Comparison of ENCODE assay signal across 8 mouse cellular contexts in the genomic region with DNA sequence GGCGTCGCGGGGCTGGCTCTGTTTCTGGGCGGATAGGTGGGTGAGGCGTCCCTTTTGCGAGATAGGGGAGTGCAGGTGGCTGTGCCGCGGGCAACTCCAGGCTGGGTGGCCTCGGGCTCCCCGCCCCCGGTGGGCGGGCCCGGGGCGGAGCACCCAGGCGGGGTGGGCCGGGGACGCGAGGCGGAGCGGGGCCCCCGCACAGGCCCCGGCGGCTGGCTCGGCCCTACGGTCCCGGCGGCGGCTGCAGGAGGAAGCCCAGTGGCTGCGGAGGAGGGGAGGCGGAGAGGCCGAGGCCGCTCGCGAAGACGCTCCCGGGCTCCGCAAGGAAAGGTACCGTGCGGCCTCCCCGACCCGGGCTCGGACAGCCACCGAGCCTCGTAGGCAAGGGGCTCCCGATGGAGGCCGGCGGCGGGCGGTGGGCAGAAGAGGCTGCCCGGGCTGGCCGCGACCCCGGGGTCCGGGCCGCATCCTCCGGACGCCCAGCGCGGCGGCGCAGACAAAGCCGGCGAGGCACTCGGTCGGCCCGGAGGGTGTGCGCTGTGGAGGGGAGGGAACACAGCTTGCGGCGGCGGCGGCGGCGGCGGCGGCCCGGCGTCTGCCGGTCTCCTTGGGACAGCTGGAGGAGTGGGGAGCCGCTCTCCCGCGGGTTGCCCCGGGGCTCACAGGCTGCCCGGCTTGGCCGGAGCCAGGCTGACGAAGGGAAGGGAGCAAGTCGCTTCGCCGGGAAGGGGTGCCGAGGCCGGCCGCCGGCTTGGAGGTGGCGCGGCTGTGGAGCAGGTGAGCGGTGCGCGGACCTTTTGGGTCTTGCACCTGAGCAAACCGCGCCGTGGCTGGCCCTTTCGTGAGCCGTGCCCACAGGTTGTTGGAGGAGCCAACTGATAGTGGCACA. TPM values are rescaled to one million over a fixed set of nuclear protein-coding genes. Genes with fewer than 3 reads are reported as not detected.
DNase-seq lines count a peak whose midpoint lies in the region; ATAC-seq lines count a peak whose summit lies in the region.

No protein-coding gene starts in this region.

- H3K9ac ChIP-seq in forebrain, embryonic 12.5 days, result peak overlapping the region; percentile 94
- peak overlapping the region; percentile 88 for H3K9ac ChIP-seq in lung, embryonic 16.5 days (ENCODE audit: low read length)

- peak overlapping the region; percentile 92 for H3K4me2 ChIP-seq in forebrain, embryonic 12.5 days
- peak overlapping the region; percentile 96 for H3K4me2 ChIP-seq in lung, embryonic 16.5 days (ENCODE audit: low read depth, low read length)

- H3K27me3 ChIP-seq in forebrain, embryonic 12.5 days, result peaks cover 11% of the 10 kb centered on the region; the same call in 1 of the 2 replicates
- H3K27me3 ChIP-seq in lung, embryonic 16.5 days (ENCODE audit: control insufficient read depth, insufficient read depth, low read depth, low read length), result no peaks in the 10 kb centered on the region

- ATAC-seq in forebrain, embryonic 12.5 days (ENCODE audit: low FRiP score), result peak; percentile 97
- peak; percentile 98 for ATAC-seq in lung, embryonic 16.5 days (ENCODE audit: low read depth)

- peaks cover 24% of the 10 kb centered on the region for H3K4me1 ChIP-seq in forebrain, embryonic 12.5 days
- peaks cover 11% of the 10 kb centered on the region for H3K4me1 ChIP-seq in lung, embryonic 16.5 days (replicated peaks; ENCODE audit: control insufficient read depth, insufficient read depth, low read length)

- no peaks in the 10 kb centered on the region for H3K36me3 ChIP-seq in forebrain, embryonic 12.5 days (replicated peaks)
- no peaks in the 10 kb centered on the region for H3K36me3 ChIP-seq in lung, embryonic 16.5 days (ENCODE audit: control insufficient read depth, insufficient read depth, low read length)

- WGBS in forebrain, embryonic 12.5 days, result under 1% methylated on average over 83 of the region's 102 CpGs
- under 1% methylated on average over 89 of the region's 102 CpGs for WGBS in lung, embryonic 16.5 days

- peak overlapping the region; percentile 91 for H3K4me3 ChIP-seq in forebrain, embryonic 12.5 days (replicated peaks)
- peak overlapping the region; percentile 85 for H3K4me3 ChIP-seq in lung, embryonic 16.5 days (ENCODE audit: low read length)

- H3K9me3 ChIP-seq in forebrain, embryonic 12.5 days, result no peaks in the 10 kb centered on the region
- no peaks in the 10 kb centered on the region for H3K9me3 ChIP-seq in lung, embryonic 16.5 days (ENCODE audit: control insufficient read depth, low read length)

- intact Hi-C loops in heart, postnatal 10 days (cut with DNase I), result loop anchor here (5.0 kb wide), 1 partner anchor 70 kb away; no protein-coding TSS in a partner anchor

- H3K27ac ChIP-seq in forebrain, embryonic 12.5 days, result peak overlapping the region; percentile 79
- H3K27ac ChIP-seq in lung, embryonic 16.5 days (ENCODE audit: low read length), result peak overlapping the region; percentile 73

- DNase-seq in ES-CJ7 (ENCODE audit: low read depth, low spot score), result peak; percentile 75
- DNase-seq in c-Kit-positive CD71-positive TER-119-positive erythroid progenitor cells, embryonic 14.5 days (ENCODE audit: low spot score), result peak; percentile 84
- peak; percentile 86 to 90 for DNase-seq in heart, postnatal 10 days
- peak; percentile 83 to 88 for DNase-seq in kidney, postnatal 4 days
- peak; percentile 85 for DNase-seq in ovary, adult 18-20 months (ENCODE audit: low spot score)
- peak; percentile 94 for DNase-seq in thymus, postnatal 0 days (ENCODE audit: low spot score)

RNA-seq across cellular contexts. Expression of a gene that starts 0.7 kb away (rescaled TPM):
- 46.2 and 49.5 TPM in 2 replicates for polyA plus RNA-seq in forebrain, embryonic 12.5 days (2016; fragmentation: Nextera tagmentation; extraction: Ambion mirVana)
- total RNA-seq in heart, postnatal 10 days (2021), result 10 to 100 TPM; 29.7 to 35.2 TPM
- 32.8 and 32.9 TPM in 2 replicates for polyA plus RNA-seq in lung, embryonic 16.5 days (2015; fragmentation: Nextera tagmentation; extraction: Ambion mirVana)
- polyA plus RNA-seq in thymus, postnatal 0 days (2015; fragmentation: Nextera tagmentation; extraction: Ambion mirVana), result 35.6 and 40.4 TPM in 2 replicates

Comparison
In these comparisons a context has a peak if more than half of its experiments do, and no peak if none do; other contexts are left out.
1. Peak in every context shown above with its lines: DNase-seq, ATAC-seq, H3K4me3 ChIP-seq and H3K27ac ChIP-seq.